Mouse (Mus musculus) hindbrain, embryonic 12.5 days (tissue): ENCODE results near the gene Slc4a8. TPM values are rescaled to one million over a fixed set of nuclear protein-coding genes. Genes with fewer than 3 reads are reported as not detected.

Experiments
- ATAC-seq: fragments of 200-750 bp; cut with Nextera tagmentation; 2 replicates; pipeline ENCODE4 v1.8.0; 2017; ENCODE audit warnings: moderate TSS enrichment; ENCODE audit not compliant: low FRiP score
- H3K27ac ChIP-seq: fragments of 300-500 bp; sonication (generic); 2 replicates; pipeline ENCODE4 v1.5.1; 2016; ENCODE audit warnings: mild to moderate bottlenecking
- H3K27me3 ChIP-seq: fragments of 300-500 bp; sonication (generic); 2 replicates; pipeline ENCODE4 v1.6.1; 2016; ENCODE audit warnings: mild to moderate bottlenecking
- H3K36me3 ChIP-seq: fragments of 300-500 bp; sonication (generic); 2 replicates; pipeline ENCODE4 v1.6.1; 2016; ENCODE audit warnings: mild to moderate bottlenecking
- H3K4me1 ChIP-seq: fragments of 300-500 bp; sonication (generic); 2 replicates; pipeline ENCODE4 v1.6.1; 2016
- H3K4me2 ChIP-seq: fragments of 300-500 bp; sonication (generic); replicated peaks from 2 replicates; pipeline ENCODE4 v1.6.1; 2016; ENCODE audit warnings: mild to moderate bottlenecking
- H3K4me3 ChIP-seq: fragments of 300-500 bp; sonication (generic); 2 replicates; pipeline ENCODE4 v1.5.1; 2016; ENCODE audit warnings: mild to moderate bottlenecking
- H3K9ac ChIP-seq: fragments of 300-500 bp; sonication (generic); 2 replicates; pipeline ENCODE4 v1.6.1; 2016; ENCODE audit warnings: mild to moderate bottlenecking, moderate library complexity
- H3K9me3 ChIP-seq: fragments of 300-500 bp; sonication (generic); replicated peaks from 2 replicates; pipeline ENCODE4 v1.6.1; 2016; ENCODE audit warnings: mild to moderate bottlenecking
- WGBS: fragments of 180-500 bp; shearing (Covaris S2); methylation state at CpG from one replicate; pipeline ENCODE4 v1.1.7; 2016; 5-methylcytosine and 5-hydroxymethylcytosine counted together
- polyA plus RNA-seq: library from polyadenylated mRNA; unstranded; fragments of >200 nt; fragmentation: Nextera tagmentation; extraction: Ambion mirVana; gene quantifications from 2 replicates; pipeline ENCODE4 v1.2.1, GENCODE M21; 2016

The Slc4a8 gene
- 17.9 and 22.7 TPM in 2 replicates for polyA plus RNA-seq

- Histone ChIP-seq H3K4me2 (peak within 1 kb of the TSS; percentile 73), H3K9ac (peak within 1 kb of the TSS; percentile 71), H3K27ac (peak within 1 kb of the TSS; percentile 92), H3K4me3 (peak within 1 kb of the TSS; percentile 61), H3K36me3 (no peaks in the 10 kb centered on the region), H3K4me1 (peaks cover 19% of the 10 kb centered on the region), H3K9me3 (no peaks in the 10 kb centered on the region), H3K27me3 (no peaks in the 10 kb centered on the region)
- peak; percentile 97 for ATAC-seq
- whole genome bisulfite sequencing: under 1% methylated on average over 57 of the region's 64 CpGs
Measured at GRCm38 (mm10) chr15:100761419-100762185, at the start of gene Slc4a8. Slc4a8 (plus strand) TSS chr15:100761747.

GRCm38 (mm10) chr15:100714470-100714869 is 47.1 kb upstream of the Slc4a8 start:
- no peak overlapping the region for H3K4me3 ChIP-seq
- no peaks in the 10 kb centered on the region for H3K36me3 ChIP-seq
- ATAC-seq: no peak
- H3K9ac ChIP-seq: no peak overlapping the region
- 91% methylated on average over 8 of the region's 8 CpGs for WGBS
- no peaks in the 10 kb centered on the region for H3K4me1 ChIP-seq
- no peak overlapping the region for H3K4me2 ChIP-seq
- no peaks in the 10 kb centered on the region for H3K9me3 ChIP-seq
- H3K27me3 ChIP-seq: no peaks in the 10 kb centered on the region
- no peak overlapping the region for H3K27ac ChIP-seq

- no peaks in the 10 kb centered on the region for H3K36me3 ChIP-seq
- no peak overlapping the region for H3K27ac ChIP-seq
- H3K9me3 ChIP-seq: no peaks in the 10 kb centered on the region
- no peaks in the 10 kb centered on the region for H3K4me1 ChIP-seq
- no peaks in the 10 kb centered on the region for H3K27me3 ChIP-seq
- H3K9ac ChIP-seq: no peak overlapping the region
- 78% methylated on average over 9 of the region's 9 CpGs for WGBS
- no peak for ATAC-seq
- H3K4me3 ChIP-seq: no peak overlapping the region
- no peak overlapping the region for H3K4me2 ChIP-seq
Measured at GRCm38 (mm10) chr15:100715399-100715993, 46.1 kb upstream of the Slc4a8 start.

GRCm38 (mm10) chr15:100717933-100718332 is 43.6 kb upstream of the Slc4a8 start:
- no peak for ATAC-seq

GRCm38 (mm10) chr15:100718572-100718971 is 43.0 kb upstream of the Slc4a8 start:
- ATAC-seq: no peak
- no peak overlapping the region for H3K4me2 ChIP-seq
- H3K9me3 ChIP-seq: no peaks in the 10 kb centered on the region
- 82% methylated on average over 11 of the region's 11 CpGs for WGBS
- no peak overlapping the region for H3K27ac ChIP-seq
- no peaks in the 10 kb centered on the region for H3K4me1 ChIP-seq
- H3K36me3 ChIP-seq: no peaks in the 10 kb centered on the region
- H3K9ac ChIP-seq: no peak overlapping the region
- H3K4me3 ChIP-seq: no peak overlapping the region
- H3K27me3 ChIP-seq: no peaks in the 10 kb centered on the region

More at GRCm38 (mm10) chr15:100717933-100718332, 43.6 kb upstream of the Slc4a8 start:
- Histone ChIP-seq H3K4me1 (no peaks in the 10 kb centered on the region), H3K9me3 (no peaks in the 10 kb centered on the region), H3K27me3 (no peaks in the 10 kb centered on the region), H3K4me3 (no peak overlapping the region), H3K4me2 (no peak overlapping the region), H3K36me3 (no peaks in the 10 kb centered on the region), H3K27ac (no peak overlapping the region), H3K9ac (no peak overlapping the region)
- WGBS: 83% methylated on average over 6 of the region's 6 CpGs

GRCm38 (mm10) chr15:100719217-100719616 is 42.3 kb upstream of the Slc4a8 start:
- no peak overlapping the region for H3K27ac ChIP-seq
- H3K4me3 ChIP-seq: no peak overlapping the region
- H3K9ac ChIP-seq: no peak overlapping the region
- H3K9me3 ChIP-seq: no peaks in the 10 kb centered on the region
- no peaks in the 10 kb centered on the region; the same call in 1 of the 2 replicates for H3K27me3 ChIP-seq
- H3K4me1 ChIP-seq: no peaks in the 10 kb centered on the region
- no peaks in the 10 kb centered on the region for H3K36me3 ChIP-seq
- 93% methylated on average over 5 of the region's 5 CpGs for WGBS
- no peak for ATAC-seq
- H3K4me2 ChIP-seq: no peak overlapping the region

- peaks cover under 1% of the 10 kb centered on the region; the same call in 1 of the 2 replicates for H3K27me3 ChIP-seq
- H3K4me1 ChIP-seq: no peaks in the 10 kb centered on the region
- H3K27ac ChIP-seq: no peak overlapping the region
- H3K4me3 ChIP-seq: no peak overlapping the region
- H3K9ac ChIP-seq: no peak overlapping the region
- H3K36me3 ChIP-seq: no peaks in the 10 kb centered on the region
- 93% methylated on average over 10 of the region's 10 CpGs for WGBS
- H3K4me2 ChIP-seq: no peak overlapping the region
- ATAC-seq: no peak
- H3K9me3 ChIP-seq: no peaks in the 10 kb centered on the region
Measured at GRCm38 (mm10) chr15:100720066-100720465, 41.5 kb upstream of the Slc4a8 start.

- ATAC-seq: no peak
- Histone ChIP-seq H3K4me1 (no peaks in the 10 kb centered on the region), H3K9ac (no peak overlapping the region), H3K9me3 (no peaks in the 10 kb centered on the region), H3K27ac (no peak overlapping the region), H3K4me2 (no peak overlapping the region), H3K4me3 (no peak overlapping the region), H3K27me3 (peaks cover 3% of the 10 kb centered on the region; the same call in 1 of the 2 replicates), H3K36me3 (no peaks in the 10 kb centered on the region)
- 95% methylated on average over 5 of the region's 5 CpGs for WGBS
Measured at GRCm38 (mm10) chr15:100721445-100721844, 40.1 kb upstream of the Slc4a8 start.

GRCm38 (mm10) chr15:100722026-100722425 is 39.5 kb upstream of the Slc4a8 start:
- H3K36me3 ChIP-seq: no peaks in the 10 kb centered on the region
- no peak for ATAC-seq
- H3K27me3 ChIP-seq: peaks cover 4% of the 10 kb centered on the region
- H3K27ac ChIP-seq: no peak overlapping the region
- no peak overlapping the region for H3K9ac ChIP-seq
- no peak overlapping the region for H3K4me3 ChIP-seq
- 66% methylated on average over 4 of the region's 4 CpGs for WGBS
- no peak overlapping the region for H3K4me2 ChIP-seq
- no peaks in the 10 kb centered on the region for H3K4me1 ChIP-seq
- no peaks in the 10 kb centered on the region for H3K9me3 ChIP-seq

- H3K4me3 ChIP-seq: no peak overlapping the region
- H3K9ac ChIP-seq: no peak overlapping the region
- H3K27ac ChIP-seq: no peak overlapping the region
- H3K4me2 ChIP-seq: no peak overlapping the region
- no peaks in the 10 kb centered on the region for H3K9me3 ChIP-seq
- 78% methylated on average over 6 of the region's 6 CpGs for WGBS
- no peaks in the 10 kb centered on the region for H3K4me1 ChIP-seq
- peaks cover 10% of the 10 kb centered on the region for H3K27me3 ChIP-seq
- no peak for ATAC-seq
- no peaks in the 10 kb centered on the region for H3K36me3 ChIP-seq
Measured at GRCm38 (mm10) chr15:100722564-100722963, 39.0 kb upstream of the Slc4a8 start.

- Histone ChIP-seq H3K36me3 (no peaks in the 10 kb centered on the region), H3K4me2 (no peak overlapping the region), H3K27me3 (peaks cover 19% of the 10 kb centered on the region), H3K9ac (no peak overlapping the region), H3K9me3 (no peaks in the 10 kb centered on the region), H3K4me1 (no peaks in the 10 kb centered on the region), H3K27ac (no peak overlapping the region), H3K4me3 (no peak overlapping the region)
- ATAC-seq: no peak
- WGBS: 77% methylated on average over 14 of the region's 14 CpGs
Measured at GRCm38 (mm10) chr15:100723505-100723904, 38.0 kb upstream of the Slc4a8 start.

GRCm38 (mm10) chr15:100726721-100727120 is 34.8 kb upstream of the Slc4a8 start:
- Histone ChIP-seq H3K4me3 (no peak overlapping the region), H3K4me2 (no peak overlapping the region), H3K27me3 (peaks cover 48% of the 10 kb centered on the region), H3K36me3 (no peaks in the 10 kb centered on the region), H3K27ac (no peak overlapping the region), H3K4me1 (peaks cover 12% of the 10 kb centered on the region), H3K9me3 (no peaks in the 10 kb centered on the region), H3K9ac (no peak overlapping the region)
- ATAC-seq: no peak
- WGBS: 85% methylated on average over 11 of the region's 11 CpGs
